Mouse (Mus musculus) heart, adult 2 months (tissue): ENCODE measurements around the gene Cmpk2.

Experiments
- CTCF ChIP-seq: fragments of 200-600 bp; IDR thresholded peaks from 2 replicates; pipeline ENCODE4 v1.8.1; 2022; ENCODE audit warnings: antibody characterized with exemption, mild to moderate bottlenecking, moderate library complexity
- POLR2A ChIP-seq: fragments of 200-500 bp; IDR thresholded peaks from 2 replicates; pipeline ENCODE4 v1.6.1; 2011; ENCODE audit warnings: mild to moderate bottlenecking, low read depth, low read length, control low read depth; ENCODE audit not compliant: insufficient read depth

DNA sequence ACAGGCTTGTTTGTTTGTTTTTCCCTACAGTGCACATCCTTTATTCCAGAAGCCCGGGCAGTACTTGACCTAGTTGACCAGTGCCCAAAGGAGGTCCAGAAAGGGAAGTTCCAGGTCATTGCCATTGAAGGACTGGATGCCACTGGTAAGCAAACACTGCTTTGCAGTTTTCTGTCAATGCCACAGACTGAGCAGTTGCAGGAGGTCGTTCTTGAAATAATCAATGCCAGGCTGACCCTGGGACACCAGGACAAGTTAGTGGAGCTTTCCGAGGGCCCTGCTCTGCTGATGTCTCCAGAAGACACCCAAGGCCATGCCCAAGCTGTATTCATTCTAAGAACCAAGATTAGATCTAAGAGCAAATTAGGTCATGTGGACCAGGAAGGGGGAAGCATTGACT lies 2.4 kb downstream of the Cmpk2 start:
- TF ChIP-seq CTCF (no peak), POLR2A (no peak)
